Mouse (Mus musculus) ES-E14 (cell line): ENCODE results near the gene Lcp2. TPM values are rescaled to one million over a fixed set of nuclear protein-coding genes. Genes with fewer than 3 reads are reported as not detected.

Experiments
- DNase-seq: peaks from one replicate; pipeline ENCODE4 v3.0.0-alpha.2; 2013; ENCODE audit warnings: low read depth, low spot score
- H3K27ac ChIP-seq: 2 replicates; pipeline ENCODE4 v1.5.1; 2012; ENCODE audit warnings: low read depth, mild to moderate bottlenecking, low read length, moderate library complexity, mixed read lengths; ENCODE audit not compliant: poor library complexity, insufficient read depth, severe bottlenecking
- H3K36me3 ChIP-seq: 2 replicates; pipeline ENCODE4 v1.6.1; 2012; ENCODE audit warnings: mild to moderate bottlenecking, low read length, moderate library complexity, mixed read lengths; ENCODE audit not compliant: control insufficient read depth, poor library complexity, insufficient read depth, severe bottlenecking
- H3K4me1 ChIP-seq, 2 experiments: fragments of 150-350 bp in 1 of 2; sonication (generic) in 1 of 2; 2 replicates each; pipeline ENCODE4 v1.6.1; 2012; ENCODE audit warnings: low read length in 2 of 2, mild to moderate bottlenecking in 1 of 2, mixed read lengths in 1 of 2; ENCODE audit not compliant: control insufficient read depth in 2 of 2, insufficient read depth in 2 of 2, poor library complexity in 1 of 2
- H3K4me3 ChIP-seq, 2 experiments: fragments of 150-350 bp in 1 of 2; sonication (generic) in 1 of 2; 2 replicates each; pipeline ENCODE4 v1.5.1; 2012; ENCODE audit warnings: low read length in 2 of 2, low read depth in 1 of 2, mild to moderate bottlenecking in 1 of 2, mixed read lengths in 1 of 2; ENCODE audit not compliant: insufficient read depth in 1 of 2, poor library complexity in 1 of 2, severe bottlenecking in 1 of 2
- H3K9ac ChIP-seq: 2 replicates; pipeline ENCODE4 v1.6.1; 2012; ENCODE audit warnings: low read depth, mild to moderate bottlenecking, low read length, mixed read lengths; ENCODE audit not compliant: poor library complexity, insufficient read depth, severe bottlenecking
- H3K9me3 ChIP-seq: fragments of 150-350 bp; sonication (generic); 2 replicates; pipeline ENCODE4 v1.6.1; 2012; ENCODE audit warnings: low read depth, mild to moderate bottlenecking, low read length; ENCODE audit not compliant: control insufficient read depth, insufficient read depth
- CHD2 ChIP-seq: IDR thresholded peaks from 2 replicates; pipeline ENCODE4 v1.6.1; 2014; ENCODE audit warnings: mild to moderate bottlenecking, low read depth, low read length, inconsistent platforms
- HCFC1 ChIP-seq: IDR thresholded peaks from 2 replicates; pipeline ENCODE4 v1.6.1; 2012; ENCODE audit warnings: low read length, inconsistent platforms, borderline replicate concordance; ENCODE audit not compliant: insufficient read depth
- MAFK ChIP-seq: IDR thresholded peaks from 2 replicates; pipeline ENCODE4 v1.6.1; 2014; ENCODE audit warnings: mild to moderate bottlenecking, low read depth, low read length, inconsistent platforms; ENCODE audit not compliant: insufficient read depth
- ZC3H11A ChIP-seq: IDR thresholded peaks from 2 replicates; pipeline ENCODE4 v1.6.1; 2012; ENCODE audit warnings: low read depth, mild to moderate bottlenecking, inconsistent platforms, low read length, borderline replicate concordance
- ZNF384 ChIP-seq: IDR thresholded peaks from 2 replicates; pipeline ENCODE4 v1.6.1; 2012; ENCODE audit warnings: low read depth, low read length, inconsistent platforms
- in situ Hi-C, 2 experiments: fragments of 600-800 bp; cut with MboI; formaldehyde crosslinking; loops; one replicate each; pipeline ENCODE4 v1.15.1; 2025; ENCODE audit warnings: low sequenced_read_pairs in 2 of 2, inconsistent platforms in 1 of 2; ENCODE audit not compliant: unreplicated experiment in 2 of 2
- total RNA-seq: library from RNA; depleted of rRNA; stranded (reverse); fragments of 300-350 nt; gene quantifications from 2 replicates; pipeline ENCODE4 v1.2.3, GENCODE M21; 2012

Lcp2 gene
- total RNA-seq, 1 experiment = 0.09 TPM

DNA sequence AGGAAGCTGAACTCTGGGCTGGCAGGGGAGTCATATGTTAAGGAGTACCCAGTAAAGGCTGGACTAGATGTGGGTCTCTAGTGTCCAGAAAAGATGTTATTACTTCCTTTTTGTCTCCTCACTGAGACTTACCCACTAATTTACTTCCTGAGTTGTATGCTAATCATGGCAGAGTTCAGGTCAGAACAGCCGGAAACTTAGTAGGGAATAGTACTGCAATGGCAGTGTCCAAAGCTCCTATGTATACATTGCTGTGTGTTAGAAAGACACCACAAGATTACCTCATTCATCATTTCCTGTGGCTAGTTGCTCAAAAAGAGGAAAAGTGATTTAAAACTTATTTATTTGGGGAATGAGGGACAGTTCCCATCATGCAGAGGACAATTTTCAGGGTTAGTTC is 21.6 kb upstream of the Lcp2 start:
- Histone ChIP-seq H3K36me3 (no peaks in the 10 kb centered on the region), H3K4me3 (no peak overlapping the region), H3K4me1 (no peaks in the 10 kb centered on the region), H3K27ac (no peak overlapping the region), H3K9ac (no peak overlapping the region), H3K9me3 (no peaks in the 10 kb centered on the region)
- in situ Hi-C loops = no loop called here
- TF ChIP-seq MAFK (no peak), CHD2 (no peak), ZC3H11A (no peak), ZNF384 (no peak), HCFC1 (no peak)
- DNase-seq = no peak

DNA sequence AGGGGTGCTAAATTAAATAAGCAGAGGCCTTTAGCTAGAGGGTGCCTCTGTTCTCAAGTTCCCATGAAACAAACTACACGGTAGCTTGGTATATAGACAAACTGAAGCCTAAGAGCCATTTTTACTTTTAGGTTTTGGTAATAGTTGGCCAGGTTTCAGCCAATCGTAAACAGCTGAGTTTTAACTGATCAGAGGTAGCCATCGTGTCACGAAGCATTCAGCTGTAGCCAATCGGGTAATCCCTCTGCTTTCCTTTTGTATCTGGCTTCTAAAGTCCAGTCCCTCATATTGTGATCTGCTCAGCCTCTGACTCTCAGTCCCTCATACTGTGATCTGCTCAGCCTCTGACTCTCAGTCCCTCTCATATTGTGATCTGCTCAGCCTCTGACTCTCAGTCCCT is 17.1 kb upstream of the Lcp2 start:
- no peak overlapping the region for H3K4me3 ChIP-seq
- in situ Hi-C loops = no loop called here

DNA sequence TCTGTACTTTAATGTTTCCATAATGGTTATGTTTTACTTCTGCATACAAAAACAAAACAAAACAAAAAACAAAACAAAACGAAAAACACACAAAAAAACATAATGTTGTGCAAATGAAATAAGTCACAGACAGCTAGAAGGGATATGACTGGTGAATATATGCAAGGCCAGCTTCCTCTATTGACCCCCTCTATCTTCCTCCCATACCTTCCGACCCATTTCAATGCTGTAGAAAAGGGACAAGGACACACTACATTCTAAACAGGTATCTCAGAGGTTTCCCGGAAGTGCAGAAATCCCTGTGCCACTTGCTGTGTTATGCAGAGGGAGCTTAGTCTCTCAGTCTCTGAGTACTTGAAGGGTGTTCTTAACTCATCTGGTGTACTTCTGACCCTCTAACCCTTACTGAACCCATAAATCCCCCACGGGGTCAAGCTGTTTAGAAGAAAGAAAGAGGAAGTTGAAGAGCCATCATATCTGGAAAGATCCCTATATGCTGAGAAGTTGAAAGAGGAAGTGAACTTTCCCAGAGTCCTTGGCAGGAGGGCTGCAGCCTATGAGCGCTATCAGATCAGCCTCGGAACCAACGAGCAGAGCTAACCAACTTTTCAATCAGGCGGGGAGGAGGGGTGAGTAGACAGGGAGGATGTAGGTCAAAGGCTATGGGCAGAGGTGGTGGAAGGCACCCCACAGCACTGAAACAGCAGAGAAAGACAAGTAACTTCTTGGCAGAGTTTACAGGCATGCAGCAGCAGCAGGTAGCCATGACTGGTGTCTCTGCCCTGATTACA is 15.5 kb upstream of the Lcp2 start:
- no peaks in the 10 kb centered on the region for H3K9me3 ChIP-seq
- no peaks in the 10 kb centered on the region for H3K36me3 ChIP-seq
- no peak for DNase-seq
- no peak overlapping the region for H3K4me3 ChIP-seq
- H3K9ac ChIP-seq = no peak overlapping the region
- no peaks in the 10 kb centered on the region for H3K4me1 ChIP-seq
- in situ Hi-C loops = no loop called here
- H3K27ac ChIP-seq = no peak overlapping the region
- TF ChIP-seq HCFC1 (no peak), ZNF384 (no peak), ZC3H11A (no peak), MAFK (no peak)

More for the DNA sequence above, 17.1 kb upstream of the Lcp2 start:
- Histone ChIP-seq H3K36me3 (no peaks in the 10 kb centered on the region), H3K9me3 (no peaks in the 10 kb centered on the region), H3K4me1 (no peaks in the 10 kb centered on the region), H3K9ac (no peak overlapping the region), H3K27ac (no peak overlapping the region)
- no peak for TF ChIP-seq CHD2
- no peak for TF ChIP-seq MAFK
- TF ChIP-seq ZNF384 = no peak
- TF ChIP-seq ZC3H11A = no peak
- no peak for TF ChIP-seq HCFC1
- DNase-seq = no peak

DNA sequence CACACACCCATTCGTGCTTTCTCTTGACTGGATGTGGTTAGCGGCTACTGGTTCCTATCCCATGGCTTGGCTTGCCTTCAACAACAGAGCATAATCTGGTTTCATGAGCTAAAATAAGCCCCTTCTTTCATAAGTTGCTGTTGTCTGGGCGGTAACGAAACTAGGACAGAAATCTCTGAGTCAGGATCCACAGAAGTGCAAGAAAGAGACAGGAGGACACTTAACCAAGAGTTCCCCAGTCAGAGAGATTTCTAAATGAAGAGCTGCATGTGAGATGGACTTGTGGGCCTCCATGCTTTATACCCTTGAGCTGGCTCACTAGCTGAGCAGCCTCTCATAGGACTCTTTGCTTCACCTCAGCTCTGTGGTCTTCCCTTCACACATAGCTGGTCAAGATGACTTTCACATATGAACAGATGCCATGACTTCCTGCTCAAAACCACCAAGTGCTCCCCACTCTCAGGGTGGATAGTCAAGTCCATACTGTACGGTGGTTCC is 12.7 kb upstream of the Lcp2 start:
- DNase-seq = no peak
- in situ Hi-C loops = no loop called here
- no peak overlapping the region for H3K27ac ChIP-seq
- H3K4me3 ChIP-seq = no peak overlapping the region
- no peak overlapping the region for H3K9ac ChIP-seq
- no peaks in the 10 kb centered on the region for H3K36me3 ChIP-seq
- no peaks in the 10 kb centered on the region for H3K4me1 ChIP-seq
- H3K9me3 ChIP-seq = no peaks in the 10 kb centered on the region
- TF ChIP-seq ZNF384 = no peak
- no peak for TF ChIP-seq MAFK
